In the genomic region with DNA sequence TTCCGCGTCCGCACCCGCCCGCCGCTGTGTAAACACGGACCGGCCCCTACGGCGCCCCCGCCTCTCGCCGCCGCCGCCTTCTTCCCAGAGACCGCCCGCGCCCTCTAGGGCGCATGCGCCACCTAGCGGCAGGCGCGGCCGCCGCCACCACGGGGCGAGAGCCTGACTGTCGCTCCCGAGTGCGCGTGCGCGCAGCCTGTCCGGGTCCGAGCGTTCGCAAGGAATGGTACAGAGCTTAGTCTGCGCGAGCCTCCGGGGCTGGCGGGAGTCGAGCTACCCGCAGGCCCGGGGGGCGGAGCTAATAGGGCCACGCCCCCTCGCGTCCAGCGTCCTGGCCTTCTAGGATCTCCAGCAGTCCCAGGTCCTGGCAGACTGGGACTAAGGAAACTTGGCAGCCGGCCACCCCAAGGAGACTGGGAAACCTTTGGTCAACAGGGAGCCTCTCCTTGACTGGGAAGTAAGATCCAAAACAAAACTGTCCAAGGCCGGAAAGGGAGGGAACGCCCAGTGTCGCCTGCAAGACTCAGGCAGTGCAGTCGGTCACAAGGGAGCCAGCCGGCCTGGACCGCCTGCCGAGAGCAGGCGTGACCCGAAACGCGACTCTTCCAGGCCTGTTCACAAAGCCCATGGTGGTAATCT, we compare ENCODE assay signal across 8 mouse cellular contexts. TPM values are rescaled to one million over a fixed set of nuclear protein-coding genes. Genes with fewer than 3 reads are reported as not detected.
A peak's percentile ranks its signal among the peaks of the same experiment; 100 is the strongest.
DNase-seq lines count a peak whose midpoint lies in the region; ATAC-seq lines count a peak whose summit lies in the region.

TSS of gene Fcho2 (minus strand) at position 303 of the 639 bp plus-strand sequence.

- H3K9me3 ChIP-seq in hindbrain, embryonic 12.5 days (replicated peaks): no peaks in the 10 kb centered on the region

- under 1% methylated on average over 56 of the region's 61 CpGs for WGBS in hindbrain, embryonic 12.5 days

- H3K4me3 ChIP-seq in hindbrain, embryonic 12.5 days: peak within 1 kb of the TSS; percentile 95

- peak within 1 kb of the TSS; percentile 97 for H3K27ac ChIP-seq in hindbrain, embryonic 12.5 days

- peak within 1 kb of the TSS; percentile 97 for H3K9ac ChIP-seq in hindbrain, embryonic 12.5 days

- H3K36me3 ChIP-seq in hindbrain, embryonic 12.5 days: no peaks in the 10 kb centered on the region

- H3K4me2 ChIP-seq in hindbrain, embryonic 12.5 days (replicated peaks): peak within 1 kb of the TSS; percentile 64

- ATAC-seq in hindbrain, embryonic 12.5 days (ENCODE audit: low FRiP score): peak; percentile 99

- peaks cover 9% of the 10 kb centered on the region for H3K4me1 ChIP-seq in hindbrain, embryonic 12.5 days

- DNase-seq in Muller cell, postnatal 12 days (ENCODE audit: inconsistent ontology term): peak; percentile 98
- DNase-seq in cerebellum, adult 9-11 months: peak; percentile 97
- DNase-seq in frontal cortex, postnatal 10 days (ENCODE audit: low spot score in 2 of 2): peak; percentile 94 to 96
- peak; percentile 94 to 96 for DNase-seq in layer of hippocampus, postnatal 14 days (ENCODE audit: low spot score in 2 of 2)
- peak; percentile 99 for DNase-seq in lung, postnatal 14 days
- peak; percentile 86 for DNase-seq in retina, adult 2 months (ENCODE audit: low read depth, low spot score)
- peak; percentile 95 to 96 for DNase-seq in thymus, postnatal 36 days

- no peaks in the 10 kb centered on the region for H3K27me3 ChIP-seq in hindbrain, embryonic 12.5 days

RNA-seq across cellular contexts. Expression of gene Fcho2, which starts in this region (rescaled TPM):
- polyA plus RNA-seq in hindbrain, embryonic 12.5 days (2016; fragmentation: Nextera tagmentation; extraction: Ambion mirVana): 48.3 and 49.6 TPM in 2 replicates
- total RNA-seq in layer of hippocampus, postnatal 14 days (2021): 10 to 100 TPM; 36.1 to 36.8 TPM

Comparison
In these comparisons a context has a peak if more than half of its experiments do, and no peak if none do; other contexts are left out.
1. Peak in every context shown above with its lines: DNase-seq, ATAC-seq, H3K4me3 ChIP-seq and H3K27ac ChIP-seq.